Comparison of ENCODE assay signal across 26 mouse cellular contexts in the genomic region with DNA sequence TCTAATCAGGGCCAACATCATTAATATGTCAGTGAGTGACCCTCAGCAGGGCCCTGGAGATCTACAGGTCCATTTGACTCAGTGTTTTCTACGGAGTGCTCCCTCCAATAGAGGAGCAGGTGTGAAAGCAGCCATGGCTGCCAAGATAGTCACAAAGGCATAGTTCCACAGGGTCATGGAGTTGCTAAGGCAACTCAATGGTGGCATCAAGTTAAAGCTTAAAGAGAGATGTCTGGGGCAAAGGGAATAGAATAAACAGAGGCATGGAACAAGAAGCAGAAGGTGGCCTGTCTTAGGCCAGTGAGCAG. TPM values are rescaled to one million over a fixed set of nuclear protein-coding genes. Genes with fewer than 3 reads are reported as not detected.
DNase-seq lines count a peak whose midpoint lies in the region; ATAC-seq and TF ChIP-seq lines count a peak whose summit lies in the region.
"Had no signal": no experiment of that assay in that cellular context is flagged by ENCODE, and none has a peak within 500 bp of the region (broad histone marks: within the 10 kb centered on the region; RNA-seq: fewer than 3 reads in every experiment).

No protein-coding gene starts in this region.

- no peak overlapping the region for H3K4me2 ChIP-seq in forebrain, embryonic 15.5 days (replicated peaks)
- H3K4me2 ChIP-seq in midbrain, embryonic 13.5 days (replicated peaks): peak overlapping the region; percentile 31; the same call in 1 of the 2 replicates
- no peak overlapping the region for H3K4me2 ChIP-seq in midbrain, postnatal 0 days (ENCODE audit: low read depth, low read length, poor library complexity, severe bottlenecking)
- H3K4me2 ChIP-seq in neural tube, embryonic 13.5 days: peak overlapping the region; percentile 35
- H3K4me2 ChIP-seq in heart, embryonic 12.5 days: no peak overlapping the region
- H3K4me2 ChIP-seq: embryonic facial prominence, embryonic 12.5 days; heart, embryonic 13.5 days; intestine, embryonic 15.5 days; limb, embryonic 15.5 days had no signal

- no peaks in the 10 kb centered on the region for H3K27me3 ChIP-seq in forebrain, embryonic 15.5 days
- peaks cover 31% of the 10 kb centered on the region for H3K27me3 ChIP-seq in forebrain, embryonic 10.5 days (ENCODE audit: poor library complexity, severe bottlenecking)
- 0 out of 2 replicates have a peak, but pooled peaks cover 3% of the 10 kb centered on the region for H3K27me3 ChIP-seq in midbrain, embryonic 13.5 days
- no peaks in the 10 kb centered on the region for H3K27me3 ChIP-seq in midbrain, postnatal 0 days (ENCODE audit: insufficient read depth, low read length)
- peaks cover 9% of the 10 kb centered on the region; the same call in 1 of the 2 replicates for H3K27me3 ChIP-seq in neural tube, embryonic 13.5 days
- peaks cover 24% of the 10 kb centered on the region for H3K27me3 ChIP-seq in heart, embryonic 12.5 days (replicated peaks)

- no peak for TF ChIP-seq CTCF in midbrain, postnatal 0 days (IDR thresholded peaks at IDR 0.05)
- no peak for TF ChIP-seq CTCF in brain, embryonic 14.5 days (IDR thresholded peaks at IDR 0.05; ENCODE audit: borderline replicate concordance, extremely low read depth, insufficient read depth, insufficient read length)

- peaks cover 20% of the 10 kb centered on the region for H3K4me1 ChIP-seq in forebrain, embryonic 15.5 days
- peaks cover 30% of the 10 kb centered on the region for H3K4me1 ChIP-seq in forebrain, embryonic 10.5 days
- H3K4me1 ChIP-seq in midbrain, embryonic 13.5 days (replicated peaks): peaks cover 33% of the 10 kb centered on the region
- H3K4me1 ChIP-seq in midbrain, postnatal 0 days (ENCODE audit: insufficient read depth, low read length): no peaks in the 10 kb centered on the region
- peaks cover 37% of the 10 kb centered on the region for H3K4me1 ChIP-seq in neural tube, embryonic 13.5 days (replicated peaks)
- H3K4me1 ChIP-seq in heart, embryonic 12.5 days (replicated peaks): no peaks in the 10 kb centered on the region
- H3K4me1 ChIP-seq: embryonic facial prominence, embryonic 12.5 days; heart, embryonic 13.5 days; limb, embryonic 15.5 days had no signal

- no peak overlapping the region for H3K4me3 ChIP-seq in forebrain, embryonic 15.5 days
- no peak overlapping the region for H3K4me3 ChIP-seq in forebrain, embryonic 10.5 days
- H3K4me3 ChIP-seq in midbrain, embryonic 13.5 days (replicated peaks): no peak overlapping the region
- no peak overlapping the region for H3K4me3 ChIP-seq in midbrain, postnatal 0 days (ENCODE audit: low read depth, low read length)
- H3K4me3 ChIP-seq in neural tube, embryonic 13.5 days: no peak overlapping the region
- no peak overlapping the region for H3K4me3 ChIP-seq in heart, embryonic 12.5 days
- H3K4me3 ChIP-seq: embryonic facial prominence, embryonic 12.5 days; heart, adult 2 months; heart, embryonic 13.5 days; intestine, embryonic 15.5 days; limb, embryonic 15.5 days had no signal

- no peak for ATAC-seq in forebrain, embryonic 15.5 days (replicated peaks)
- ATAC-seq in midbrain, embryonic 13.5 days: peak; percentile 17; the same call in 1 of the 2 replicates
- ATAC-seq in midbrain, postnatal 0 days (ENCODE audit: low FRiP score): no peak
- ATAC-seq in neural tube, embryonic 13.5 days (ENCODE audit: low read depth): peak; percentile 30
- no peak for ATAC-seq in heart, embryonic 12.5 days (ENCODE audit: insufficient number of reproducible peaks, low FRiP score)

- WGBS in forebrain, embryonic 15.5 days: 37% methylated on average over 1 of the region's 1 CpGs
- 74% methylated on average over 1 of the region's 1 CpGs for WGBS in forebrain, embryonic 10.5 days
- 18% methylated on average over 1 of the region's 1 CpGs for WGBS in midbrain, embryonic 13.5 days
- 13% methylated on average over 1 of the region's 1 CpGs for WGBS in midbrain, postnatal 0 days
- 34% methylated on average over 1 of the region's 1 CpGs for WGBS in neural tube, embryonic 13.5 days
- 68% methylated on average over 1 of the region's 1 CpGs for WGBS in heart, embryonic 12.5 days

- H3K36me3 ChIP-seq in forebrain, embryonic 15.5 days: no peaks in the 10 kb centered on the region
- H3K36me3 ChIP-seq in forebrain, embryonic 10.5 days (replicated peaks): no peaks in the 10 kb centered on the region
- no peaks in the 10 kb centered on the region for H3K36me3 ChIP-seq in midbrain, embryonic 13.5 days
- H3K36me3 ChIP-seq in midbrain, postnatal 0 days (ENCODE audit: insufficient read depth, low read length): peaks cover 6% of the 10 kb centered on the region; the same call in 1 of the 2 replicates
- no peaks in the 10 kb centered on the region for H3K36me3 ChIP-seq in neural tube, embryonic 13.5 days
- H3K36me3 ChIP-seq in heart, embryonic 12.5 days: no peaks in the 10 kb centered on the region
- H3K36me3 ChIP-seq: embryonic facial prominence, embryonic 12.5 days; heart, embryonic 13.5 days; intestine, embryonic 15.5 days; limb, embryonic 15.5 days had no signal

- no peak for DNase-seq in forebrain, embryonic 10.5 days (ENCODE audit: extremely low spot score, low spot score)
- DNase-seq in midbrain, postnatal 0 days (ENCODE audit: low spot score): no peak
- peak; percentile 20 for DNase-seq in brain, embryonic 14.5 days (ENCODE audit: low read depth)
- DNase-seq in retina, embryonic 14.5 days (ENCODE audit: low spot score): no peak
- DNase-seq: adrenal gland, postnatal 14 days; cerebellum, adult 11-12 months; cerebellum, adult 9-11 months; embryo, embryonic 11 days; heart, adult 2 months; heart, postnatal 10 days; kidney, adult 2 months; kidney, postnatal 4 days; left cerebral cortex, postnatal 4 days; lung, adult 2 months; lung, postnatal 10 days; thymus, postnatal 4 days had no signal

- no peak overlapping the region for H3K9ac ChIP-seq in forebrain, embryonic 15.5 days (replicated peaks)
- no peak overlapping the region for H3K9ac ChIP-seq in midbrain, embryonic 13.5 days (replicated peaks)
- H3K9ac ChIP-seq in midbrain, postnatal 0 days (replicated peaks; ENCODE audit: low read length, poor library complexity, severe bottlenecking): no peak overlapping the region
- no peak overlapping the region for H3K9ac ChIP-seq in neural tube, embryonic 13.5 days
- H3K9ac ChIP-seq in heart, embryonic 12.5 days: no peak overlapping the region
- H3K9ac ChIP-seq: embryonic facial prominence, embryonic 12.5 days; heart, embryonic 13.5 days; intestine, embryonic 15.5 days; limb, embryonic 15.5 days; liver, embryonic 14.5 days had no signal

- no peak for TF ChIP-seq POLR2A in brain, embryonic 14.5 days (IDR thresholded peaks at IDR 0.05; ENCODE audit: borderline replicate concordance, extremely low read depth, insufficient read depth, insufficient read length, poor library complexity, severe bottlenecking)

- H3K27ac ChIP-seq in forebrain, embryonic 15.5 days (replicated peaks): 0 out of 2 replicates have a peak overlapping the region, but pooled peaks have one; percentile 58
- H3K27ac ChIP-seq in forebrain, embryonic 10.5 days: no peak overlapping the region
- no peak overlapping the region for H3K27ac ChIP-seq in midbrain, embryonic 13.5 days
- no peak overlapping the region for H3K27ac ChIP-seq in midbrain, postnatal 0 days (ENCODE audit: low read depth, low read length)
- peak overlapping the region; percentile 84 for H3K27ac ChIP-seq in neural tube, embryonic 13.5 days (replicated peaks)
- no peak overlapping the region for H3K27ac ChIP-seq in heart, embryonic 12.5 days (ENCODE audit: poor library complexity, severe bottlenecking)
- H3K27ac ChIP-seq: embryonic facial prominence, embryonic 12.5 days; heart, adult 2 months; heart, embryonic 13.5 days; intestine, embryonic 15.5 days; kidney, postnatal 0 days; limb, embryonic 15.5 days; liver, embryonic 14.5 days had no signal

- H3K9me3 ChIP-seq in forebrain, embryonic 15.5 days: no peaks in the 10 kb centered on the region
- H3K9me3 ChIP-seq in forebrain, embryonic 10.5 days: no peaks in the 10 kb centered on the region
- no peaks in the 10 kb centered on the region for H3K9me3 ChIP-seq in midbrain, embryonic 13.5 days
- no peaks in the 10 kb centered on the region for H3K9me3 ChIP-seq in midbrain, postnatal 0 days (ENCODE audit: low read length)
- H3K9me3 ChIP-seq in neural tube, embryonic 13.5 days: no peaks in the 10 kb centered on the region
- no peaks in the 10 kb centered on the region for H3K9me3 ChIP-seq in heart, embryonic 12.5 days (replicated peaks)
- H3K9me3 ChIP-seq: embryonic facial prominence, embryonic 12.5 days; heart, embryonic 13.5 days; intestine, embryonic 15.5 days; limb, embryonic 15.5 days had no signal

RNA-seq across cellular contexts. Expression of a gene that starts 32.4 kb away (rescaled TPM):
- 38.3 and 43.3 TPM in 2 replicates for polyA plus RNA-seq in forebrain, embryonic 15.5 days (2015; fragmentation: Nextera tagmentation; extraction: Ambion mirVana)
- polyA plus RNA-seq in forebrain, embryonic 10.5 days (2016; fragmentation: Nextera tagmentation; extraction: Ambion mirVana): 20.5 and 21.0 TPM in 2 replicates
- 30.7 and 31.9 TPM in 2 replicates for polyA plus RNA-seq in midbrain, embryonic 13.5 days (2015; fragmentation: Nextera tagmentation; extraction: Ambion mirVana)
- total RNA-seq in midbrain, postnatal 0 days (2014; rRNA removed): 26.5 and 44.7 TPM in 2 replicates
- 49.4 and 51.8 TPM in 2 replicates for polyA plus RNA-seq in midbrain, postnatal 0 days (2015; fragmentation: Nextera tagmentation; extraction: Ambion mirVana)
- 20.9 and 23.0 TPM in 2 replicates for polyA plus RNA-seq in brain, embryonic 14.5 days (2012; rRNA removed)
- 36.6 and 37.4 TPM in 2 replicates for polyA plus RNA-seq in neural tube, embryonic 13.5 days (2015; fragmentation: Nextera tagmentation; extraction: Ambion mirVana)
- polyA plus RNA-seq in heart, embryonic 12.5 days (2016; fragmentation: Nextera tagmentation; extraction: Ambion mirVana): 16.3 and 18.3 TPM in 2 replicates

RNA-seq across cellular contexts. Expression of a gene that starts 37.8 kb away (rescaled TPM):
- polyA plus RNA-seq in forebrain, embryonic 15.5 days (2015; fragmentation: Nextera tagmentation; extraction: Ambion mirVana): 4.6 and 5.4 TPM in 2 replicates
- polyA plus RNA-seq in forebrain, embryonic 10.5 days (2016; fragmentation: Nextera tagmentation; extraction: Ambion mirVana): 9.2 and 9.4 TPM in 2 replicates
- 5.6 and 5.8 TPM in 2 replicates for polyA plus RNA-seq in midbrain, embryonic 13.5 days (2015; fragmentation: Nextera tagmentation; extraction: Ambion mirVana)
- 10.1 and 10.2 TPM in 2 replicates for total RNA-seq in midbrain, postnatal 0 days (2014; rRNA removed)
- polyA plus RNA-seq in midbrain, postnatal 0 days (2015; fragmentation: Nextera tagmentation; extraction: Ambion mirVana): 2.9 and 3.2 TPM in 2 replicates
- polyA plus RNA-seq in brain, embryonic 14.5 days (2012; rRNA removed): 8.0 and 8.4 TPM in 2 replicates
- 4.2 and 5.9 TPM in 2 replicates for polyA plus RNA-seq in neural tube, embryonic 13.5 days (2015; fragmentation: Nextera tagmentation; extraction: Ambion mirVana)
- 4.5 and 5.0 TPM in 2 replicates for polyA plus RNA-seq in heart, embryonic 12.5 days (2016; fragmentation: Nextera tagmentation; extraction: Ambion mirVana)

RNA-seq across cellular contexts. Expression of a gene that starts 50.2 kb away (rescaled TPM):
- polyA plus RNA-seq in forebrain, embryonic 15.5 days (2015; fragmentation: Nextera tagmentation; extraction: Ambion mirVana): 29.3 and 33.4 TPM in 2 replicates
- 68.5 and 74.0 TPM in 2 replicates for polyA plus RNA-seq in forebrain, embryonic 10.5 days (2016; fragmentation: Nextera tagmentation; extraction: Ambion mirVana)
- 26.6 and 30.8 TPM in 2 replicates for polyA plus RNA-seq in midbrain, embryonic 13.5 days (2015; fragmentation: Nextera tagmentation; extraction: Ambion mirVana)
- 1.5 and 2.3 TPM in 2 replicates for total RNA-seq in midbrain, postnatal 0 days (2014; rRNA removed)
- 1.9 and 3.7 TPM in 2 replicates for polyA plus RNA-seq in midbrain, postnatal 0 days (2015; fragmentation: Nextera tagmentation; extraction: Ambion mirVana)
- polyA plus RNA-seq in brain, embryonic 14.5 days (2012; rRNA removed): 2.4 and 3.3 TPM in 2 replicates
- 7.6 and 9.9 TPM in 2 replicates for polyA plus RNA-seq in neural tube, embryonic 13.5 days (2015; fragmentation: Nextera tagmentation; extraction: Ambion mirVana)
- polyA plus RNA-seq in heart, embryonic 12.5 days (2016; fragmentation: Nextera tagmentation; extraction: Ambion mirVana): 39.0 and 39.4 TPM in 2 replicates

Comparison
In these comparisons a context has a peak if more than half of its experiments do, and no peak if none do; other contexts are left out.
1. ATAC-seq: peak in midbrain, embryonic 13.5 days (single experiment) and neural tube, embryonic 13.5 days (single experiment); none in forebrain, embryonic 15.5 days (single experiment), midbrain, postnatal 0 days (single experiment) and heart, embryonic 12.5 days (single experiment).
2. H3K27ac ChIP-seq: peak in forebrain, embryonic 15.5 days (single experiment) and neural tube, embryonic 13.5 days (single experiment); none in forebrain, embryonic 10.5 days (single experiment), midbrain, embryonic 13.5 days (single experiment), midbrain, postnatal 0 days (single experiment) and heart, embryonic 12.5 days (single experiment).
3. H3K4me2 ChIP-seq: peak in midbrain, embryonic 13.5 days (single experiment) and neural tube, embryonic 13.5 days (single experiment); none in forebrain, embryonic 15.5 days (single experiment), midbrain, postnatal 0 days (single experiment) and heart, embryonic 12.5 days (single experiment).